7 mouse cellular contexts compared by ENCODE assay signal in the genomic region with DNA sequence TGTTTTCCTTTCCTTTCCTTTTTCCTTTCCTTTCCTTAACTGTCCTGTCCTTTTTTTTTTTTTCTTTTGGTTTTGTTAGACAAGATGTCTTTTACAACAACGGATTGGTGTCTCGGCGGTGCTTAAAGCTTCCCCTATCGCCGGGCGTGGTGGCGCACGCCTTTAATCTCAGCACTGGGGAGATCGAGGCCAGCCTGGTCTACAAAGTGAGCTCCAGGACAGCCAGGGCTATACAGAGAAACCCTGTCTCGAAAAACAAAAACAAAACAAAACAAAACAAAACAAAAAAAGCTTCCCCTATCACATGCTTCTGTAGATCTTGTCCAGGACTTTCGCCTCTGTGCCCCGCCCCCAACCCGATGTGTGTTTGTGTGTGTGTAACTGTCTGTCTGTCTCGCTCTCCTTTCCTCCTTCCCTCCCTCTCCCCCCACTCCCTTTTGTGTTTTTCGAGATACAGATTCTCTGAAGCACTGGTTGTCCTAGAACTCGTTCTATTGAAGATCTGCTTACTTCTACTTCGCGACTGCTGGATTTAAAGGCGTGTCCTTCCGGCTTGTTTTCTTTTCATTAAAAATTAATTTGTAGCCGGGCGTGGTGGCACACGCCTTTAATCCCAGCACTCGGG. TPM values are rescaled to one million over a fixed set of nuclear protein-coding genes. Genes with fewer than 3 reads are reported as not detected.
DNase-seq lines count a peak whose midpoint lies in the region; ATAC-seq and TF ChIP-seq lines count a peak whose summit lies in the region.

No protein-coding gene starts in this region.

- TF ChIP-seq POLR2A in thymus, adult 2 months (IDR thresholded peaks at IDR 0.05; ENCODE audit: control insufficient read depth, extremely low read depth, insufficient read depth, low read length, poor library complexity) = no peak
- TF ChIP-seq POLR2A in embryonic fibroblast, embryonic 13.5 days (IDR thresholded peaks at IDR 0.05; ENCODE audit: low read depth, low read length) = no peak

- peak overlapping the region; percentile 91 for H3K4me3 ChIP-seq in thymus, adult 2 months (ENCODE audit: control insufficient read depth, insufficient read depth, low read length)
- H3K4me3 ChIP-seq in embryonic fibroblast, embryonic 13.5 days (ENCODE audit: insufficient read depth, low read length) = peak overlapping the region; percentile 63
- H3K4me3 ChIP-seq in limb, embryonic 12.5 days (replicated peaks) = peak overlapping the region; percentile 85
- H3K4me3 ChIP-seq in neural tube, embryonic 13.5 days = peak overlapping the region; percentile 82

- H3K36me3 ChIP-seq in thymus, adult 2 months (ENCODE audit: control insufficient read depth, insufficient read depth, low read length) = peaks cover 5% of the 10 kb centered on the region
- peaks cover 25% of the 10 kb centered on the region for H3K36me3 ChIP-seq in limb, embryonic 12.5 days
- peaks cover 23% of the 10 kb centered on the region for H3K36me3 ChIP-seq in neural tube, embryonic 13.5 days

- H3K9ac ChIP-seq in limb, embryonic 12.5 days (replicated peaks) = peak overlapping the region; percentile 73
- H3K9ac ChIP-seq in neural tube, embryonic 13.5 days = peak overlapping the region; percentile 84

- DNase-seq in thymus, adult 2 months = no peak
- DNase-seq in thymus, postnatal 10 days (ENCODE audit: low spot score in 2 of 2) = no peak
- DNase-seq in left cerebral cortex, postnatal 4 days = no peak
- DNase-seq in adrenal gland, postnatal 4 days (ENCODE audit: low spot score in 2 of 2) = no peak

- H3K9me3 ChIP-seq in limb, embryonic 12.5 days = no peaks in the 10 kb centered on the region
- H3K9me3 ChIP-seq in neural tube, embryonic 13.5 days = no peaks in the 10 kb centered on the region

- peak overlapping the region; percentile 28; the same call in 1 of the 2 replicates for H3K27ac ChIP-seq in thymus, adult 2 months (ENCODE audit: control insufficient read depth, insufficient read depth, low read length)
- peak overlapping the region; percentile 15 for H3K27ac ChIP-seq in embryonic fibroblast, embryonic 13.5 days (ENCODE audit: insufficient read depth, low read length)
- H3K27ac ChIP-seq in limb, embryonic 12.5 days = peak overlapping the region; percentile 78
- H3K27ac ChIP-seq in neural tube, embryonic 13.5 days (replicated peaks) = peak overlapping the region; percentile 83

- intact Hi-C loops in left cerebral cortex, postnatal 4 days (cut with DNase I) = no loop called here

- no peaks in the 10 kb centered on the region for H3K27me3 ChIP-seq in thymus, adult 2 months (ENCODE audit: control insufficient read depth, insufficient read depth, low read length)
- H3K27me3 ChIP-seq in limb, embryonic 12.5 days = no peaks in the 10 kb centered on the region
- H3K27me3 ChIP-seq in neural tube, embryonic 13.5 days = no peaks in the 10 kb centered on the region

- WGBS in thymus, adult 2 months = 1% methylated on average over 24 of the region's 24 CpGs
- WGBS in limb, embryonic 12.5 days = 6% methylated on average over 24 of the region's 24 CpGs
- WGBS in neural tube, embryonic 13.5 days = 7% methylated on average over 24 of the region's 24 CpGs

- H3K4me2 ChIP-seq in limb, embryonic 12.5 days = peak overlapping the region; percentile 85
- peak overlapping the region; percentile 87 for H3K4me2 ChIP-seq in neural tube, embryonic 13.5 days

- no peak for TF ChIP-seq CTCF in thymus, adult 2 months (IDR thresholded peaks at IDR 0.05; ENCODE audit: borderline replicate concordance, control insufficient read depth, extremely low read depth, insufficient read depth, low read length, poor library complexity)
- TF ChIP-seq CTCF in embryonic fibroblast, embryonic 13.5 days (IDR thresholded peaks at IDR 0.05; ENCODE audit: borderline replicate concordance, insufficient read depth, low read length) = no peak

- ATAC-seq in limb, embryonic 12.5 days (ENCODE audit: insufficient number of reproducible peaks, insufficient read depth, low FRiP score, low TSS enrichment, low read depth) = 0 out of 2 replicates have a peak, but pooled peaks have one; percentile 13
- ATAC-seq in neural tube, embryonic 13.5 days (ENCODE audit: low read depth) = peak; percentile 47; the same call in 1 of the 2 replicates

- no peaks in the 10 kb centered on the region for H3K4me1 ChIP-seq in thymus, adult 2 months (replicated peaks; ENCODE audit: control insufficient read depth, insufficient read depth, low read length)
- no peaks in the 10 kb centered on the region; the same call in 1 of the 2 replicates for H3K4me1 ChIP-seq in embryonic fibroblast, embryonic 13.5 days (ENCODE audit: control insufficient read depth, insufficient read depth, low read length)
- H3K4me1 ChIP-seq in limb, embryonic 12.5 days (replicated peaks) = peaks cover 14% of the 10 kb centered on the region; the same call in 1 of the 2 replicates
- peaks cover 20% of the 10 kb centered on the region for H3K4me1 ChIP-seq in neural tube, embryonic 13.5 days (replicated peaks)

RNA-seq across cellular contexts. Expression of gene Tbl3, which starts 0.5 kb away (rescaled TPM):
- polyA plus RNA-seq in thymus, adult 2 months (2012; rRNA removed) = 109 and 120 TPM in 2 replicates
- polyA plus RNA-seq in embryonic fibroblast, embryonic 13.5 days (2011; ENCODE audit: insufficient read length, low read depth, missing spikeins) = 24.8 and 27.5 TPM in 2 replicates
- polyA plus RNA-seq in limb, embryonic 12.5 days (2016; fragmentation: Nextera tagmentation; extraction: Ambion mirVana) = 99.7 and 103 TPM in 2 replicates
- polyA plus RNA-seq in neural tube, embryonic 13.5 days (2015; fragmentation: Nextera tagmentation; extraction: Ambion mirVana) = 58.4 and 64.0 TPM in 2 replicates
- 10 to 100 TPM; 34.8 to 36.6 TPM for total RNA-seq in left cerebral cortex, postnatal 4 days (2021)
- 10 to 100 TPM; 37.8 to 40.9 TPM for total RNA-seq in adrenal gland, postnatal 4 days (2021)

RNA-seq across cellular contexts. Expression of gene Rnf151, which starts 9.9 kb away (rescaled TPM):
- polyA plus RNA-seq in thymus, adult 2 months (2012; rRNA removed) = 0.88 and 0.96 TPM in 2 replicates
- polyA plus RNA-seq in embryonic fibroblast, embryonic 13.5 days (2011; ENCODE audit: insufficient read length, low read depth, missing spikeins) = 0.58 TPM in 1 of 2 replicates, not detected in the other
- polyA plus RNA-seq in limb, embryonic 12.5 days (2016; fragmentation: Nextera tagmentation; extraction: Ambion mirVana) = 0.29 and 0.41 TPM in 2 replicates
- polyA plus RNA-seq in neural tube, embryonic 13.5 days (2015; fragmentation: Nextera tagmentation; extraction: Ambion mirVana) = 0.18 TPM in 1 of 2 replicates, not detected in the other
- total RNA-seq in left cerebral cortex, postnatal 4 days (2021) = not detected
- total RNA-seq in adrenal gland, postnatal 4 days (2021) = not detected

RNA-seq across cellular contexts. Expression of gene Rps2, which starts 10.0 kb away (rescaled TPM):
- 3,358 and 3,484 TPM in 2 replicates for polyA plus RNA-seq in thymus, adult 2 months (2012; rRNA removed)
- 1,298 and 1,393 TPM in 2 replicates for polyA plus RNA-seq in embryonic fibroblast, embryonic 13.5 days (2011; ENCODE audit: insufficient read length, low read depth, missing spikeins)
- polyA plus RNA-seq in limb, embryonic 12.5 days (2016; fragmentation: Nextera tagmentation; extraction: Ambion mirVana) = 1,161 and 1,172 TPM in 2 replicates
- 759 and 773 TPM in 2 replicates for polyA plus RNA-seq in neural tube, embryonic 13.5 days (2015; fragmentation: Nextera tagmentation; extraction: Ambion mirVana)
- total RNA-seq in left cerebral cortex, postnatal 4 days (2021) = 100 to 1,000 TPM; 619 to 676 TPM
- total RNA-seq in adrenal gland, postnatal 4 days (2021) = 100 to 1,000 TPM; 867 to 881 TPM

RNA-seq across cellular contexts. Expression of gene Noxo1, which starts 11.9 kb away (rescaled TPM):
- polyA plus RNA-seq in thymus, adult 2 months (2012; rRNA removed) = 10.5 and 10.8 TPM in 2 replicates
- 1.2 and 2.4 TPM in 2 replicates for polyA plus RNA-seq in embryonic fibroblast, embryonic 13.5 days (2011; ENCODE audit: insufficient read length, low read depth, missing spikeins)
- 1.7 and 1.8 TPM in 2 replicates for polyA plus RNA-seq in limb, embryonic 12.5 days (2016; fragmentation: Nextera tagmentation; extraction: Ambion mirVana)
- 1.1 and 1.5 TPM in 2 replicates for polyA plus RNA-seq in neural tube, embryonic 13.5 days (2015; fragmentation: Nextera tagmentation; extraction: Ambion mirVana)
- total RNA-seq in left cerebral cortex, postnatal 4 days (2021) = 1 to 10 TPM; 5.6 to 7.2 TPM
- total RNA-seq in adrenal gland, postnatal 4 days (2021) = 1 to 10 TPM; 6.2 to 8.5 TPM

RNA-seq across cellular contexts. Expression of gene Gfer, which starts 12.0 kb away (rescaled TPM):
- polyA plus RNA-seq in thymus, adult 2 months (2012; rRNA removed) = 24.3 and 33.3 TPM in 2 replicates
- polyA plus RNA-seq in embryonic fibroblast, embryonic 13.5 days (2011; ENCODE audit: insufficient read length, low read depth, missing spikeins) = 26.8 and 34.7 TPM in 2 replicates
- 49.7 and 53.5 TPM in 2 replicates for polyA plus RNA-seq in limb, embryonic 12.5 days (2016; fragmentation: Nextera tagmentation; extraction: Ambion mirVana)
- 34.3 and 39.6 TPM in 2 replicates for polyA plus RNA-seq in neural tube, embryonic 13.5 days (2015; fragmentation: Nextera tagmentation; extraction: Ambion mirVana)
- total RNA-seq in left cerebral cortex, postnatal 4 days (2021) = 10 to 100 TPM; 21.0 to 22.7 TPM
- total RNA-seq in adrenal gland, postnatal 4 days (2021) = 10 to 100 TPM; 28.4 to 28.8 TPM

Comparison
In these comparisons a context has a peak if more than half of its experiments do, and no peak if none do; other contexts are left out.
1. H3K27ac ChIP-seq: peak in every context shown above with its lines; median percentile 83 in neural tube, embryonic 13.5 days; 78 in limb, embryonic 12.5 days; 28 in thymus, adult 2 months; 15 in embryonic fibroblast, embryonic 13.5 days.